Mouse (Mus musculus): ENCODE results near the gene Gm38655. TPM values are rescaled to one million over a fixed set of nuclear protein-coding genes. Genes with fewer than 3 reads are reported as not detected.
A peak's percentile ranks its signal among the peaks of the same experiment; 100 is the strongest.

Gene Gm38655
- total and polyA plus RNA-seq, 3 experiments = not detected

GRCm38 (mm10) chr17:25221821-25222503 lies 46.7 kb upstream of the Gm38655 start:
- Histone ChIP-seq H3K27ac (ENCODE audit: insufficient read depth, low read depth) (peak overlapping the region; percentile 95), H3K9me3 (replicated peaks; ENCODE audit: low read length) (no peaks in the 10 kb centered on the region), H3K4me2 (ENCODE audit: insufficient read depth, low read depth, poor library complexity, severe bottlenecking) (peak overlapping the region; percentile 86), H3K9ac (ENCODE audit: insufficient read depth, low read depth) (peak overlapping the region; percentile 82), H3K27me3 (replicated peaks) (no peaks in the 10 kb centered on the region), H3K4me1 (ENCODE audit: control insufficient read depth in 1 of 2, insufficient read depth in 2 of 2) (peaks cover 27 to 59% of the 10 kb centered on the region in 2 experiments), H3K36me3 (replicated peaks in 1 of 2; ENCODE audit: control insufficient read depth in 1 of 2, insufficient read depth in 1 of 2, low read length in 1 of 2) (peaks cover 26 to 54% of the 10 kb centered on the region in 2 experiments), H3K4me3 (replicated peaks in 1 of 3; ENCODE audit: low read depth in 2 of 3, low read length in 2 of 3, poor library complexity in 1 of 3) (peak overlapping the region; percentile 49 to 58 (median 55)), H3K79me2 (replicated peaks; ENCODE audit: control insufficient read depth, extremely low read depth, insufficient read depth, poor library complexity, severe bottlenecking) (peaks cover 11% of the 10 kb centered on the region; the same call in 1 of the 2 replicates)
- TF ChIP-seq POLR2A (IDR thresholded peaks at IDR 0.05; ENCODE audit: low read depth, low read length) (peak; percentile 87), NELFE (IDR thresholded peaks at IDR 0.05; ENCODE audit: low read depth, low read length) (peak; percentile 70), MAFK (IDR thresholded peaks at IDR 0.05; ENCODE audit: insufficient replicate concordance, low read length) (peak; percentile 59; the same call in 1 of the 2 replicates), MXI1 (IDR thresholded peaks at IDR 0.05; ENCODE audit: low read depth, low read length) (no peak; the same call in 1 of the 2 replicates), JUN (IDR thresholded peaks at IDR 0.05; ENCODE audit: insufficient read depth, low read depth, low read length) (no peak), POLR2AphosphoS2 (IDR thresholded peaks at IDR 0.05; ENCODE audit: low read depth, low read length) (0 out of 2 replicates have a peak, but pooled peaks have one; percentile 38), E2F4 (IDR thresholded peaks at IDR 0.05; ENCODE audit: insufficient replicate concordance, low read depth, low read length) (no peak), CTCF (conservative IDR thresholded peaks at IDR 0.05 in 1 of 2, IDR thresholded peaks at IDR 0.05 in 1 of 2; ENCODE audit: low read depth in 2 of 2, low read length in 2 of 2) (no peak), ZNF384 (IDR thresholded peaks at IDR 0.05; ENCODE audit: low read depth, low read length) (no peak), RCOR1 (conservative IDR thresholded peaks at IDR 0.05; ENCODE audit: low read depth, low read length) (no peak), SIN3A (IDR thresholded peaks at IDR 0.05; ENCODE audit: low read length) (0 out of 2 replicates have a peak, but pooled peaks have one; percentile 73), MYC (IDR thresholded peaks at IDR 0.05; ENCODE audit: low read depth, low read length) (no peak), HCFC1 (IDR thresholded peaks at IDR 0.05; ENCODE audit: low read depth, low read length) (peak; percentile 35; the same call in 1 of the 2 replicates), JUND (conservative IDR thresholded peaks at IDR 0.05; ENCODE audit: low read depth, low read length) (no peak), EP300 (IDR thresholded peaks at IDR 0.05; ENCODE audit: low read length) (no peak), USF1 (IDR thresholded peaks at IDR 0.05; ENCODE audit: low read depth, low read length) (no peak), USF2 (conservative IDR thresholded peaks at IDR 0.05; ENCODE audit: low read depth, low read length) (no peak), BHLHE40 (IDR thresholded peaks at IDR 0.05; ENCODE audit: low read depth, low read length) (no peak), ZMIZ1 (IDR thresholded peaks at IDR 0.05; ENCODE audit: low read depth, low read length) (peak; percentile 47; the same call in 1 of the 2 replicates), NRF1 (IDR thresholded peaks at IDR 0.05; ENCODE audit: low read depth, low read length) (no peak), KAT2A (IDR thresholded peaks at IDR 0.05; ENCODE audit: insufficient replicate concordance, low read length) (no peak)
- in situ Hi-C loops (cut with MboI; ENCODE audit: low pct_ligation_motif_present, low pct_unique_long_range_greater_than_20kb, low sequenced_read_pairs) (no loop called here), dilution Hi-C loops (cut with MboI; ENCODE audit: extremely low pct_ligation_motif_present, extremely low pct_unique_long_range_greater_than_20kb, low sequenced_read_pairs) (no loop called here)
- peak; percentile 85 for DNase-seq (ENCODE audit: extremely low read depth)

Data from CH12.LX (cell line).